Mouse (Mus musculus): ENCODE measurements around the gene Cfl1.
A peak's percentile ranks its signal among the peaks of the same experiment; 100 is the strongest.

Cfl1 gene

GRCm38 (mm10) chr19:5465037-5465436, 25.2 kb upstream of the Cfl1 start:
- no peak for DNase-seq (ENCODE audit: low read depth, low spot score)

GRCm38 (mm10) chr19:5466916-5467500, 23.2 kb upstream of the Cfl1 start:
- no peak for DNase-seq (ENCODE audit: low read depth, low spot score)

- no peak for DNase-seq (ENCODE audit: low read depth, low spot score)
Observed at GRCm38 (mm10) chr19:5468374-5468773, 21.9 kb upstream of the Cfl1 start, which contains the start of gene Ctsw. Gene Ctsw, minus strand, starts transcription at chr19:5468507.

- no peak for DNase-seq (ENCODE audit: low read depth, low spot score)
Observed at GRCm38 (mm10) chr19:5471846-5472245, 18.4 kb upstream of the Cfl1 start.

- DNase-seq (ENCODE audit: low read depth, low spot score) = no peak
Observed at GRCm38 (mm10) chr19:5472857-5473256, 17.4 kb upstream of the Cfl1 start.

GRCm38 (mm10) chr19:5473720-5474119, 16.5 kb upstream of the Cfl1 start, which contains the start of gene Efemp2:
Gene Efemp2, plus strand, starts transcription at chr19:5473954.
- DNase-seq (ENCODE audit: low read depth, low spot score) = peak; percentile 61

GRCm38 (mm10) chr19:5474281-5475068, 15.8 kb upstream of the Cfl1 start:
- no peak for DNase-seq (ENCODE audit: low read depth, low spot score)

GRCm38 (mm10) chr19:5475069-5475714, 15.1 kb upstream of the Cfl1 start:
- DNase-seq (ENCODE audit: low read depth, low spot score) = no peak

GRCm38 (mm10) chr19:5477004-5477667, 13.1 kb upstream of the Cfl1 start:
- no peak for DNase-seq (ENCODE audit: low read depth, low spot score)

- DNase-seq (ENCODE audit: low read depth, low spot score) = no peak
Observed at GRCm38 (mm10) chr19:5477668-5478300, 12.5 kb upstream of the Cfl1 start.

GRCm38 (mm10) chr19:5480016-5480415, 10.2 kb upstream of the Cfl1 start:
- no peak for DNase-seq (ENCODE audit: low read depth, low spot score)

GRCm38 (mm10) chr19:5481398-5481797, 8.9 kb upstream of the Cfl1 start:
- no peak for DNase-seq (ENCODE audit: low read depth, low spot score)

- no peak for DNase-seq (ENCODE audit: low read depth, low spot score)
Observed at GRCm38 (mm10) chr19:5483386-5484359, 6.6 kb upstream of the Cfl1 start.

- no peak for DNase-seq (ENCODE audit: low read depth, low spot score)
Observed at GRCm38 (mm10) chr19:5484496-5484895, 5.8 kb upstream of the Cfl1 start.

GRCm38 (mm10) chr19:5485371-5485770, 4.9 kb upstream of the Cfl1 start:
- no peak for DNase-seq (ENCODE audit: low read depth, low spot score)

GRCm38 (mm10) chr19:5485821-5486220, 4.4 kb upstream of the Cfl1 start:
- DNase-seq (ENCODE audit: low read depth, low spot score) = no peak

GRCm38 (mm10) chr19:5486286-5486685, 4.0 kb upstream of the Cfl1 start:
- no peak for DNase-seq (ENCODE audit: low read depth, low spot score)

GRCm38 (mm10) chr19:5486771-5487170, 3.5 kb upstream of the Cfl1 start:
- DNase-seq (ENCODE audit: low read depth, low spot score) = no peak

- DNase-seq (ENCODE audit: low read depth, low spot score) = peak; percentile 88
Observed at GRCm38 (mm10) chr19:5487768-5488550, 2.3 kb upstream of the Cfl1 start, which contains the start of gene Mus81. Gene Mus81, minus strand, starts transcription at chr19:5488402.

All from embryo, embryonic 11.5 days (tissue).